Mouse (Mus musculus) embryo, embryonic 9.5 days (tissue): Measurements from ENCODE around the gene Ccnyl1.

Experiments
- DNase-seq: peaks from one replicate; pipeline ENCODE4 v3.0.0-alpha.2; 2017; ENCODE audit errors: extremely low spot score

The Ccnyl1 gene

DNA sequence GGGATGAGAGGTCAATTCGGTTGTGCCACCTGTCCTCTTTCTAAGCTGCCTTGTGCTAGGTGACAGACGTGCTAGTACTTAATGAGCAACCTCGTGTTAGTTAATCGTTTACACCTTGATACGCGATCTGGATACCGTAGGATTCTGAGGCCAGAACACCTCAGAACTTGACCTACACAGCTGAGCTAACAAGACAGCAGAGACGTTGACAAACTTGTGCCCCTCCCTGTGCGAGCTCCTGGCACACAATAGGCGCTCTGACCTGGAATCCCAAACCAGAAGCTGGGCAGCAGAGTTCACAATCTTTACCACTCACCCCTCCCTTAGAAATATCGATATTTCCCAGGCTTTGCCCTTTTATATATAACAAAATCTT lies 47.9 kb downstream of the Ccnyl1 start:
- DNase-seq = no peak

- DNase-seq = peak; percentile 60
These were observed 48.4 kb downstream of the Ccnyl1 start for GRCm38 (mm10) chr1:64738661-64739082.

- no peak for DNase-seq
These were observed 52.6 kb downstream of the Ccnyl1 start for GRCm38 (mm10) chr1:64742741-64743408.

GRCm38 (mm10) chr1:64744616-64745015 lies 54.4 kb downstream of the Ccnyl1 start:
- no peak for DNase-seq

DNA sequence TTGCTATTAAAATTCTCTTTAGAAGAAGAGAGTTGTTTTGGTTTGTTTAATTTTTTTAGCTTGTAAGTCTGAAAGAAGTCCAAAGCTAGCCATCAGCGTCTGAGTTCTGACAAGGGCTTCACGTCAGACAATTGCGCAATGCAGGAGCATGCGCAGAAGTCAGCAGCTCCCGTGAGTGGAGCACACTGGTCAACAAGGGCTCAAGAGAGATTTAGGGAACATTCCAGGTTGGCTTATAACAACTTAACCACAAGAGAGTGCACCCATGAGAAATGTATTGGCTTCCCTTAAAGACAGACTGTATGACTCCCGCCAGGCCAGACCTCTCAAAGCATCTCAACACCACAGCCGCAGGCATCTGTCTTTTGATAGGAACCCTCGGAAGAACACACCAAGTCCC lies 62.9 kb downstream of the Ccnyl1 start:
- no peak for DNase-seq

DNA sequence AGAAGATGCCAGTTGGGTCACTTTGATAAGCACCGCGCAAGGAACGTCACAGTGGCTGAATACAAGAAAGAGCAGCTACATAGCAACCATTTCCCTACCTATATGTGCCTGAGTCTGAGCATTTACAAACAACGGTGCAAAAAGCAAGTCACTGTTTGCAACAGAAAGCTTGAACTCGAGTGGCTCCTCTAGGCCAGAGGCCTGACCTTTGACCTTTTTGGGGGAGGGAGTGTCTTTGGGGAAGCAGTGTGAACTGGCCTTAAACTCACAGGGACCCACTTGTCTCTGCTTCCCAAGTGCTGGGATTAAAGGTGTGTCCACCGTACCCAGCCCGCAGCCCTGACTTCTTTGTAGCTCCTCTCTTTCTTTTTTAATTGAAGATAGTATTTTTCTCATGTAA lies 63.4 kb downstream of the Ccnyl1 start:
- DNase-seq = no peak

DNA sequence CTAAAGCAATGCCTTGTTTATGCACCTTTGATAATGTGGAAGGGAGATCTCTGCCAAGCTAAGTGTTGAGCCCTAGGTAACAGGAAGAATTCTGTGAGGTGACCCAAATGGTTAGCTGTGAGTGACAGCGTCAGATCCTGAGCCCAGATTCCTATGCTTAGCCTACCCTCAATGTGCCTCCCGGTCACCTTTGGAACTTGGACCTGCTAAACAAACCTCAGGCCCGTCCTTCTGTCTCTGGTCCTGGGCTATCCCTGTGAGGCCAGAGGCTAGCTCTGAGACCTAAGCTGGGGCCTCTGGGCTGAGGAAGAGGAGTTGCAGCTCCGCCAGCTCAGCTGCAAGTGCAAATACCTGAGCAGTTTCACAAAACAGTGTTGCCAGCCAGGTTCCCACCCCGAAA lies 64.4 kb downstream of the Ccnyl1 start:
- DNase-seq = no peak

DNA sequence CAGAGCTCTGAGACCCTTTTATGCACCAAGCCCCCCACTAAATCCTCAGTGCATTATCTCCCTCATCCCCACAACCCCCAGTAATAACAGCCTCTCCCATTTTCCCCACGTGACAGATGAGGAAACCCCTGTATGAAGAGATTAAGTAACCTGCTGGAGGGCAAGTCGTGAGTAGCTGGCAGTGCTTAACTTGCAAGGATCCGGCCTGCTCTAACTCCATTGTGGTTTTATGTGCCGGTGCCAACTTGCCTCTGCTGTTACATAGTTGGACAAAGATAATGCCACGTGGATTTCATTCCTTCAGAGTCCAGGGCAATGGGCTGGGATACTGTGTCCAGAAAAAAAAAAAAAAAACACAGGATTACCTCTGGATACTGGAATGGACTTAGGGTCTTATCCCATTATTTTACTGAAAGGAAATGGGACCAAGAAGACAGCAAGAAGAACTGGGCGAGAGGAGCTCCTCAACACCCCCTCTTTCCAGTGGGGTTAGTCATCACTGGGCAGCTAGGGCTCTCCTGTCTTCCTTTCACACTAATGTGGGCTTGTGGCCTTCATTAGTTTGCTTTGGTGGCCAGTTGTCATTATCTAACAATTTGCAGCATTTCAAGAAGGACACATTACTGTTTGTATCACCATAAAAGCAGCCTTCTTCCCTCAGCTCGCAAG lies 65.8 kb downstream of the Ccnyl1 start:
- no peak for DNase-seq

- DNase-seq = no peak
These were observed 66.4 kb downstream of the Ccnyl1 start for GRCm38 (mm10) chr1:64756640-64757030.

DNA sequence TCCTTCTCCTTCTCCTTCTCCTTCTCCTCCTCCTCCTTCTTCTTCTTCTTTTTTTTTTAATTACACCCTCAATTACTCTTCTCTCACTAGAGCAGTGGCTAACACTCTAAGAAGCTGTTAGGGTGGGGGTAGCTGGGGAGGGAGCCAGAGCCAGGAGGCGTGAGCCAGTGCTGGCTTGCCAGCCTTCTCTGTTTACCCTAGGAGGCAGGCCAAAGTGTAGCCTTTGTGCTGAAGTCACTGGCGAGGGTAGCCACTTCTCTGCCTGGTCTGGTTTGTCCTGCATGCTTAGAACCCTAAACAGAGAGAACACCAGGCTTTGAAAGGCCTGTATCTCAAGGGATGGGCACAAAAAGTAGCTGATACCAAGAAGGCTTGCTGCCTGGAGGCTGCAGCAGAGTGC lies 67.0 kb downstream of the Ccnyl1 start:
- DNase-seq = no peak

DNA sequence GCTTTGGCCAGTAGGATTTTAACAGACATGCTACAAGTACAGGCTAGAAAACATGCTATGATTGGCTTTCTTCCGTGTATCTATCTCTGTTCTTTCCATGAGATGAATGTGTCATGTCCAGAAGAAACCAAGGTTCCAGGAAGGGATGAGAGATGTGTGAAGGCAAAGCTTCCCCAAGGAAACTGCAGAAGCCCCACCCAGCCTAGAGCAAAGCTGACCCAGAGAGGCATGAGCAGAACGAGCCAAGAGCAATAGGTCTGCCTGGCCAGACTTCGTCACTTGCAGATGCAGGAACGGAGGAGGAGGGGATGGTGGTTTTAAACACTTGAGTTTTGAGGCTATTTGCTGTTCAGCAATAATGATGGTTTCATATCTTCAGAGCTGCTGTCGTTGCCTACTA lies 67.5 kb downstream of the Ccnyl1 start:
- DNase-seq = no peak

GRCm38 (mm10) chr1:64761646-64762045 lies 71.4 kb downstream of the Ccnyl1 start:
- no peak for DNase-seq

GRCm38 (mm10) chr1:64770169-64770568 lies 79.9 kb downstream of the Ccnyl1 start:
- DNase-seq = no peak

DNA sequence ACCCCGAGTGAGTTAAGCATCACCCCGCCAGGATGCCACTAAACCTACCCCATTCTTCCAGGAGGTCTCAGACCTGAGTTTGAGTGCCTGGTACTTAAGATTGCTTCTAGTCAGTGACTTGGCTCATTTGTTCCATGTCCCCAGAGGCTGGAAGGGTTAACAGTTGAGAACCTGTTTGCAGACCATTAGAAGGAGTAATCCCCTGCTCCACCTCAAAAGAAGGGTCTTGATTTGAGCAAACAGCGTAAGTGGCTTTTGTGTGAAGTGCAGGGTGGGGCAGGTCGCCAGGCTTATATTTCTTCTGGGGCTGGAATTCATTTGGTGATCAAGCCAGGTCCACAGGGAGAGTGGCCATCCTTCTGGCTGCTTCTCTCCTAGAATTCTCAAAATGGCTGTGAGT lies 83.0 kb downstream of the Ccnyl1 start:
- no peak for DNase-seq
